Mouse (Mus musculus) CH12.LX (cell line): ENCODE results near the gene Marc1.

Source experiments
- BHLHE40 ChIP-seq: IDR thresholded peaks from 2 replicates; pipeline ENCODE4 v1.6.1; 2011; ENCODE audit warnings: mild to moderate bottlenecking, low read depth, low read length, improper control_type of control experiment
- CHD2 ChIP-seq: IDR thresholded peaks from 2 replicates; pipeline ENCODE4 v1.6.1; 2011; ENCODE audit warnings: low read length, improper control_type of control experiment
- CTCF ChIP-seq, 2 experiments: IDR thresholded peaks in 1 of 2; conservative IDR thresholded peaks in 1 of 2; 2 replicates each; pipeline ENCODE4 v1.5.1; 2011 to 2012; ENCODE audit warnings: low read depth in 2 of 2, low read length in 2 of 2, improper control_type of control experiment in 1 of 2, inconsistent platforms in 1 of 2, mild to moderate bottlenecking in 1 of 2, moderate library complexity in 1 of 2
- E2F4 ChIP-seq: IDR thresholded peaks from 2 replicates; pipeline ENCODE4 v1.6.1; 2011; ENCODE audit warnings: low read depth, low read length, improper control_type of control experiment; ENCODE audit not compliant: insufficient replicate concordance
- GABPA ChIP-seq: IDR thresholded peaks from 2 replicates; pipeline ENCODE4 v1.6.1; 2012; ENCODE audit warnings: low read depth, low read length, improper control_type of control experiment, inconsistent platforms; ENCODE audit not compliant: insufficient replicate concordance
- HCFC1 ChIP-seq: IDR thresholded peaks from 2 replicates; pipeline ENCODE4 v1.6.1; 2012; ENCODE audit warnings: low read depth, mild to moderate bottlenecking, inconsistent platforms, low read length, improper control_type of control experiment
- KAT2A ChIP-seq: IDR thresholded peaks from 2 replicates; pipeline ENCODE4 v1.6.1; 2012; ENCODE audit warnings: low read length, improper control_type of control experiment, inconsistent platforms; ENCODE audit not compliant: insufficient replicate concordance
- POLR2A ChIP-seq: IDR thresholded peaks from 2 replicates; pipeline ENCODE4 v1.6.1; 2011; ENCODE audit warnings: low read depth, mild to moderate bottlenecking, improper control_type of control experiment, low read length
- UBTF ChIP-seq: IDR thresholded peaks from 2 replicates; pipeline ENCODE4 v1.6.1; 2012; ENCODE audit warnings: low read depth, mild to moderate bottlenecking, inconsistent platforms, low read length, improper control_type of control experiment, moderate library complexity
- USF1 ChIP-seq: IDR thresholded peaks from 2 replicates; pipeline ENCODE4 v1.6.1; 2014; ENCODE audit warnings: low read depth, mild to moderate bottlenecking, inconsistent platforms, low read length, improper control_type of control experiment
- ZMIZ1 ChIP-seq: IDR thresholded peaks from 2 replicates; pipeline ENCODE4 v1.6.1; 2012; ENCODE audit warnings: low read depth, mild to moderate bottlenecking, inconsistent platforms, low read length, improper control_type of control experiment
- ZNF384 ChIP-seq: IDR thresholded peaks from 2 replicates; pipeline ENCODE4 v1.6.1; 2012; ENCODE audit warnings: low read depth, low read length, improper control_type of control experiment, inconsistent platforms

GRCm38 (mm10) chr1:184737876-184738479 lies 73.1 kb downstream of the Marc1 start:
- TF ChIP-seq POLR2A (no peak), BHLHE40 (0 out of 2 replicates have a peak, but pooled peaks have one; percentile 5), ZMIZ1 (no peak), E2F4 (no peak), GABPA (no peak), CHD2 (no peak), HCFC1 (no peak), ZNF384 (peak; percentile 94), KAT2A (no peak), CTCF (conservative IDR thresholded peaks at IDR 0.05 in 1 of 2, IDR thresholded peaks at IDR 0.05 in 1 of 2; ENCODE audit: low read depth in 2 of 2, low read length in 2 of 2) (peak; percentile 31 to 92; a peak in 2 of 4 replicates), USF1 (no peak), UBTF (no peak)
